Mouse (Mus musculus): ENCODE results near the gene Ankrd61.

The Ankrd61 gene

DNA sequence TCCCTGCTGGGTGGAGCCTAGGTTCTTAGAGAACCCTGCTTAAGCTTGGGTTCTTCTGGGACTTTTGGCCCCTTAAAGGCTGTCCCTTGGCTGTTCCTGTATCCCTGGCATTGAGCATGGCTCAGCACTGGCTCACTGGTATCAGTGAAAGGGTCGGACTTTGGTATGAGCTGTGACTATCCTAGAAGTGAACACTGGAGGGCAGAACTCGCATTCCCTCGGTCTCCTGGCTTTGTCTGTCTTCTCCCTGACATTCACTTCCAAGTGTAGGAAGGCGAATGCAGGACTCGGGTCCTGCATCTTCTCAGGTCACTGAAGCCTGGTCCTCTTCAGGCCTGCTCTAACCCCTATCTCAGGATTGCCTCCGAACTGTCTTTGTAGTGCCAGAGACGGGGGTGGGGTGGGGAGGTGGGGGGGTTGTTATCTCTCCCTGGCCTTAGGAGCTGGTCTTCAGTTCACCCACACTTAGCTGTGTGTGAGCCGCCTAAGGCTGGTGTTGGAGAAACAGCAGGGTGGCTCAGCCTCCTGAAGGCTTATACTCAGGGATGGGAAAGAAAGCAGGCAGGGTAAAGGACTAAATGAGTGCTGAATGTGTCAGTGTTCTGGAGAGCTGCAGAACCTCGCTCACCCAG, 5.1 kb downstream of the Ankrd61 start:
- DNase-seq = no peak

DNA sequence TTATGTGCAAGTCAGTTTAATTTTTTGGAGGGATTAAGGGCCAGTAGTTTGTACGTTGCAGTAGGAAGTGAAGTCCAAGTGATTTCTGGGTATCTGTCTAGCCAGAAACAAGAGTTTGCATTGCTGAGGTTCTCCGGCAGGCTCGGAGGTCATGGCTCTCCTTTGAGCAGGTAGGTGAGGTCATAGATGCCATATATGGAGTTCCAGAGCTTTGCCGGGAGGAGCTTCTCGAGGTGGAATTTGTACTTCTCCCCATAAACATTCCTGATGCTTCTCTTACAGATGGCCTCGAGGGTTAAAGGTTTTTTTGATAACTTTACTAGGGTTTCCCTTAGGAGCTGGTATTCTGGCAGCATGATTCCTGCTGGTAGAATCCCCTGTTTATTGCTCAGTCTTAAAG, 6.7 kb downstream of the Ankrd61 start:
- no peak for DNase-seq

- DNase-seq = no peak
These were observed 12.2 kb downstream of the Ankrd61 start for GRCm38 (mm10) chr5:143885274-143885673.

DNA sequence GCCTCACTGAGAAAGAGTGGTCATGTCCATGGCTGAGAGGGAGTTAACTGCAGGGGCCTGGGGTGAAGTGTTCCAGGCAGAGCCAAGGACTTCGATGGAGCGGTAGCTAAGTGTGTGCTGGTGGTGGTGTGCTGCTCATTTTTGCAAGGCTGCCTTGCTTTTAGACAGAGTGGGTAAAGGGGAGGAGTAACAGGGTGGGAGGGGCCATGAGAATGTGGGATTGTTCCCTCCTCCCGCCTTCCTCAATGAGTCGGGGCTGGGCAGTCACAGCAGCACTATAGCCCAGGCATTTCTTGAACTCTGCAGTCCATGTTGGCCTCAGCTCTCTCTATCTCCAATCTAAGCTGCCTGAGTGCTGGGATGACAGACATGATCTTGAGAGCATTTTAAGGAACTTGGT, 22.9 kb downstream of the Ankrd61 start:
- DNase-seq = no peak

- DNase-seq = no peak
These were observed 25.8 kb downstream of the Ankrd61 start for GRCm38 (mm10) chr5:143871547-143872169.

Measured in cerebellum, adult 8-10 months (tissue).